Mouse (Mus musculus): ENCODE measurements around the gene Nek7. TPM values are rescaled to one million over a fixed set of nuclear protein-coding genes. Genes with fewer than 3 reads are reported as not detected.

Gene Nek7
- polyA plus RNA-seq, 1 experiment: 2.6 TPM

GRCm38 (mm10) chr1:138586891-138587290 lies 33.0 kb downstream of the Nek7 start:
- H3K27me3 ChIP-seq (ENCODE audit: control insufficient read depth, insufficient read depth, low read length): no peaks in the 10 kb centered on the region; the same call in 1 of the 2 replicates
- 93% methylated on average over 2 of the region's 2 CpGs for WGBS
- TF ChIP-seq CTCF (IDR thresholded peaks at IDR 0.05; ENCODE audit: extremely low read depth, insufficient read length, insufficient replicate concordance, low read depth, low read length) (no peak), POLR2A (IDR thresholded peaks at IDR 0.05; ENCODE audit: low read depth, low read length) (no peak)
- no peak overlapping the region for H3K27ac ChIP-seq (ENCODE audit: insufficient read depth, low read depth, low read length)
- H3K4me1 ChIP-seq (ENCODE audit: control insufficient read depth, insufficient read depth, insufficient read length, low read length): peaks cover 2% of the 10 kb centered on the region; the same call in 1 of the 2 replicates
- no peaks in the 10 kb centered on the region for H3K36me3 ChIP-seq (ENCODE audit: control insufficient read depth, insufficient read depth, low read length)
- H3K4me3 ChIP-seq (ENCODE audit: low read depth, low read length): no peak overlapping the region

- Histone ChIP-seq H3K4me3 (ENCODE audit: low read depth, low read length) (no peak overlapping the region), H3K36me3 (ENCODE audit: control insufficient read depth, insufficient read depth, low read length) (no peaks in the 10 kb centered on the region), H3K27me3 (ENCODE audit: control insufficient read depth, insufficient read depth, low read length) (peaks cover 3% of the 10 kb centered on the region; the same call in 1 of the 2 replicates), H3K27ac (ENCODE audit: insufficient read depth, low read depth, low read length) (no peak overlapping the region), H3K4me1 (ENCODE audit: control insufficient read depth, insufficient read depth, insufficient read length, low read length) (peaks cover 2% of the 10 kb centered on the region; the same call in 1 of the 2 replicates)
- no peak for TF ChIP-seq CTCF (IDR thresholded peaks at IDR 0.05; ENCODE audit: extremely low read depth, insufficient read length, insufficient replicate concordance, low read depth, low read length)
- TF ChIP-seq POLR2A (IDR thresholded peaks at IDR 0.05; ENCODE audit: low read depth, low read length): no peak
- WGBS: 97% methylated on average over 2 of the region's 2 CpGs
Observed at GRCm38 (mm10) chr1:138584423-138585013, 35.4 kb downstream of the Nek7 start.

- no peak overlapping the region for H3K27ac ChIP-seq (ENCODE audit: insufficient read depth, low read depth, low read length)
- no peaks in the 10 kb centered on the region for H3K36me3 ChIP-seq (ENCODE audit: control insufficient read depth, insufficient read depth, low read length)
- H3K4me1 ChIP-seq (ENCODE audit: control insufficient read depth, insufficient read depth, insufficient read length, low read length): peaks cover 2% of the 10 kb centered on the region; the same call in 1 of the 2 replicates
- H3K4me3 ChIP-seq (ENCODE audit: low read depth, low read length): no peak overlapping the region
- H3K27me3 ChIP-seq (ENCODE audit: control insufficient read depth, insufficient read depth, low read length): peaks cover 3% of the 10 kb centered on the region
- TF ChIP-seq POLR2A (IDR thresholded peaks at IDR 0.05; ENCODE audit: low read depth, low read length): no peak
- TF ChIP-seq CTCF (IDR thresholded peaks at IDR 0.05; ENCODE audit: extremely low read depth, insufficient read length, insufficient replicate concordance, low read depth, low read length): no peak
- WGBS: 85% methylated on average over 7 of the region's 7 CpGs
Observed at GRCm38 (mm10) chr1:138582225-138582624, 37.7 kb downstream of the Nek7 start.

- H3K27ac ChIP-seq (ENCODE audit: insufficient read depth, low read depth, low read length): no peak overlapping the region
- no peaks in the 10 kb centered on the region for H3K36me3 ChIP-seq (ENCODE audit: control insufficient read depth, insufficient read depth, low read length)
- TF ChIP-seq CTCF (IDR thresholded peaks at IDR 0.05; ENCODE audit: extremely low read depth, insufficient read length, insufficient replicate concordance, low read depth, low read length) (no peak), POLR2A (IDR thresholded peaks at IDR 0.05; ENCODE audit: low read depth, low read length) (no peak)
- 54% methylated on average over 11 of the region's 11 CpGs for WGBS
- H3K27me3 ChIP-seq (ENCODE audit: control insufficient read depth, insufficient read depth, low read length): peaks cover 7% of the 10 kb centered on the region
- peaks cover 4% of the 10 kb centered on the region; the same call in 1 of the 2 replicates for H3K4me1 ChIP-seq (ENCODE audit: control insufficient read depth, insufficient read depth, insufficient read length, low read length)
- H3K4me3 ChIP-seq (ENCODE audit: low read depth, low read length): no peak overlapping the region
Observed at GRCm38 (mm10) chr1:138579822-138580492, 40.0 kb downstream of the Nek7 start.

- TF ChIP-seq CTCF (IDR thresholded peaks at IDR 0.05; ENCODE audit: extremely low read depth, insufficient read length, insufficient replicate concordance, low read depth, low read length) (no peak), POLR2A (IDR thresholded peaks at IDR 0.05; ENCODE audit: low read depth, low read length) (no peak)
- 94% methylated on average over 7 of the region's 7 CpGs for WGBS
- Histone ChIP-seq H3K27me3 (ENCODE audit: control insufficient read depth, insufficient read depth, low read length) (peaks cover 11% of the 10 kb centered on the region), H3K36me3 (ENCODE audit: control insufficient read depth, insufficient read depth, low read length) (no peaks in the 10 kb centered on the region), H3K4me3 (ENCODE audit: low read depth, low read length) (no peak overlapping the region), H3K27ac (ENCODE audit: insufficient read depth, low read depth, low read length) (no peak overlapping the region), H3K4me1 (ENCODE audit: control insufficient read depth, insufficient read depth, insufficient read length, low read length) (peaks cover 4% of the 10 kb centered on the region; the same call in 1 of the 2 replicates)
Observed at GRCm38 (mm10) chr1:138579207-138579606, 40.7 kb downstream of the Nek7 start.

- no peak overlapping the region for H3K27ac ChIP-seq (ENCODE audit: insufficient read depth, low read depth, low read length)
- peaks cover 17% of the 10 kb centered on the region for H3K27me3 ChIP-seq (ENCODE audit: control insufficient read depth, insufficient read depth, low read length)
- no peak for TF ChIP-seq POLR2A (IDR thresholded peaks at IDR 0.05; ENCODE audit: low read depth, low read length)
- TF ChIP-seq CTCF (IDR thresholded peaks at IDR 0.05; ENCODE audit: extremely low read depth, insufficient read length, insufficient replicate concordance, low read depth, low read length): no peak
- H3K36me3 ChIP-seq (ENCODE audit: control insufficient read depth, insufficient read depth, low read length): no peaks in the 10 kb centered on the region
- WGBS: 82% methylated on average over 7 of the region's 7 CpGs
- H3K4me1 ChIP-seq (ENCODE audit: control insufficient read depth, insufficient read depth, insufficient read length, low read length): peaks cover 2% of the 10 kb centered on the region; the same call in 1 of the 2 replicates
- H3K4me3 ChIP-seq (ENCODE audit: low read depth, low read length): no peak overlapping the region
Observed at GRCm38 (mm10) chr1:138576803-138577202, 43.1 kb downstream of the Nek7 start.

- no peak overlapping the region for H3K27ac ChIP-seq (ENCODE audit: insufficient read depth, low read depth, low read length)
- H3K4me3 ChIP-seq (ENCODE audit: low read depth, low read length): no peak overlapping the region
- no peaks in the 10 kb centered on the region for H3K36me3 ChIP-seq (ENCODE audit: control insufficient read depth, insufficient read depth, low read length)
- 72% methylated on average over 8 of the region's 8 CpGs for WGBS
- H3K4me1 ChIP-seq (ENCODE audit: control insufficient read depth, insufficient read depth, insufficient read length, low read length): peaks cover 2% of the 10 kb centered on the region; the same call in 1 of the 2 replicates
- TF ChIP-seq POLR2A (IDR thresholded peaks at IDR 0.05; ENCODE audit: low read depth, low read length) (no peak), CTCF (IDR thresholded peaks at IDR 0.05; ENCODE audit: extremely low read depth, insufficient read length, insufficient replicate concordance, low read depth, low read length) (no peak)
- H3K27me3 ChIP-seq (ENCODE audit: control insufficient read depth, insufficient read depth, low read length): peaks cover 21% of the 10 kb centered on the region
Observed at GRCm38 (mm10) chr1:138576066-138576697, 43.8 kb downstream of the Nek7 start.

Measured in small intestine, adult 2 months (tissue).